Mouse (Mus musculus): ENCODE measurements around the gene Pfdn5.
A peak's percentile ranks its signal among the peaks of the same experiment; 100 is the strongest.

The Pfdn5 gene

GRCm38 (mm10) chr15:102369972-102370371 is 44.1 kb downstream of the Pfdn5 start:
- no peak for DNase-seq (ENCODE audit: inconsistent age in 2 of 2, low spot score in 1 of 2)

- no peak for DNase-seq (ENCODE audit: inconsistent age in 2 of 2, low spot score in 1 of 2)
Observed at GRCm38 (mm10) chr15:102370727-102371126, 44.8 kb downstream of the Pfdn5 start.

- peak in 1 of 2 experiments; percentile 70 for DNase-seq (ENCODE audit: inconsistent age in 2 of 2, low spot score in 1 of 2)
Observed at GRCm38 (mm10) chr15:102376453-102377162, 50.7 kb downstream of the Pfdn5 start.

GRCm38 (mm10) chr15:102377163-102377543 is 51.2 kb downstream of the Pfdn5 start:
- peak; percentile 88 to 96 for DNase-seq (ENCODE audit: inconsistent age in 2 of 2, low spot score in 1 of 2)

- DNase-seq (ENCODE audit: inconsistent age in 2 of 2, low spot score in 1 of 2): peak; percentile 67 to 79
Observed at GRCm38 (mm10) chr15:102377810-102378262, 51.9 kb downstream of the Pfdn5 start.

Measured in adrenal gland, adult (tissue).